Mouse (Mus musculus) intestine, postnatal 0 days (tissue): ENCODE results near the gene Magohb. TPM values are rescaled to one million over a fixed set of nuclear protein-coding genes. Genes with fewer than 3 reads are reported as not detected.

ENCODE experiments used
- ATAC-seq: fragments of 200-750 bp; cut with Nextera tagmentation; 2 replicates; pipeline ENCODE4 v1.8.0; 2017; ENCODE audit warnings: mild to moderate bottlenecking, moderate TSS enrichment, moderate library complexity
- H3K27ac ChIP-seq: fragments of 300-500 bp; sonication (generic); 2 replicates; pipeline ENCODE4 v1.5.1; 2014; ENCODE audit warnings: mild to moderate bottlenecking, low read depth, low read length, moderate library complexity
- H3K27me3 ChIP-seq: fragments of 300-500 bp; sonication (generic); replicated peaks from 2 replicates; pipeline ENCODE4 v1.6.1; 2014; ENCODE audit warnings: low read length, mixed read lengths; ENCODE audit not compliant: control insufficient read depth, insufficient read depth
- H3K36me3 ChIP-seq: fragments of 300-500 bp; sonication (generic); 2 replicates; pipeline ENCODE4 v1.6.1; 2014; ENCODE audit warnings: mild to moderate bottlenecking, moderate library complexity; ENCODE audit not compliant: control insufficient read depth, insufficient read depth
- H3K4me1 ChIP-seq: fragments of 300-500 bp; sonication (generic); replicated peaks from 2 replicates; pipeline ENCODE4 v1.6.1; 2014; ENCODE audit warnings: antibody characterized with exemption, low read length, mixed read lengths; ENCODE audit not compliant: control insufficient read depth, insufficient read depth
- H3K4me2 ChIP-seq: fragments of 300-500 bp; sonication (generic); replicated peaks from 2 replicates; pipeline ENCODE4 v1.6.1; 2014; ENCODE audit warnings: low read depth, mild to moderate bottlenecking, moderate library complexity
- H3K4me3 ChIP-seq: fragments of 300-500 bp; sonication (generic); 2 replicates; pipeline ENCODE4 v1.5.1; 2014; ENCODE audit warnings: low read depth, low read length
- H3K9ac ChIP-seq: fragments of 300-500 bp; sonication (generic); 2 replicates; pipeline ENCODE4 v1.6.1; 2014; ENCODE audit warnings: mild to moderate bottlenecking, low read depth, low read length
- H3K9me3 ChIP-seq: fragments of 300-500 bp; sonication (generic); 2 replicates; pipeline ENCODE4 v1.6.1; 2016; ENCODE audit warnings: mixed run types; ENCODE audit not compliant: control insufficient read depth
- CTCF ChIP-seq: sonication (generic); IDR thresholded peaks from 2 replicates; pipeline ENCODE4 v1.5.1; 2016; ENCODE audit warnings: low read depth, mild to moderate bottlenecking, control low read depth, antibody characterized with exemption, moderate library complexity
- WGBS: fragments of 180-500 bp; shearing (Covaris S2); extraction: QIAGEN DNeasy Blood & Tissue Kit; methylation state at CpG from one replicate; pipeline ENCODE4 v1.1.7; 2014; 5-methylcytosine and 5-hydroxymethylcytosine counted together
- polyA plus RNA-seq: library from polyadenylated mRNA; unstranded; fragments of >200 nt; fragmentation: Nextera tagmentation; extraction: Ambion mirVana; gene quantifications from 2 replicates; pipeline ENCODE4 v1.2.1, GENCODE M21; 2015

The Magohb gene
- polyA plus RNA-seq, 1 experiment from 2014 or later = 37.3 TPM

DNA sequence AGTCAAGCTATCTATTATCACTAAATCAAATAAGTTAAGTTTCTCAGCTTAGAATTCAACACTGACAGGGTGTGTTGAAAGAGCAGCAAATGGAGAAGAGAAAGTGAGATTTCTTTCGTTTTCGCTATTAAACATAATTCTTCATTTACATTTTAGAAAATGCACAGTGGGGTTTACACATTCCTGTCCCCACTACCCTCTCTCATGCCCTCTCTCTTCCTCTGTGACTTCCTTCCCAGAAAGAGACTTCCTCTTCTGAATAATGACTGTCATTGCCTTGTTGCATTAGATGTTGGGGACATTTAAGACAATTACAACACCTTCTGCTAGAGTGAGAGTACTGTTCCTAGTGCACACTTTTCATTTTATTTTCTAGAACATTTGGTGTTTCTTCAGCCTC lies 23.4 kb downstream of the Magohb start:
- Histone ChIP-seq H3K4me1 (no peaks in the 10 kb centered on the region), H3K4me2 (no peak overlapping the region), H3K9me3 (no peaks in the 10 kb centered on the region), H3K27me3 (no peaks in the 10 kb centered on the region), H3K4me3 (no peak overlapping the region), H3K9ac (no peak overlapping the region), H3K36me3 (no peaks in the 10 kb centered on the region), H3K27ac (no peak overlapping the region)
- ATAC-seq = no peak
- no peak for TF ChIP-seq CTCF
- WGBS = 91% methylated on average over 2 of the region's 2 CpGs

- H3K4me2 ChIP-seq = no peak overlapping the region
- 83% methylated on average over 5 of the region's 5 CpGs for WGBS
- H3K4me1 ChIP-seq = no peaks in the 10 kb centered on the region
- no peaks in the 10 kb centered on the region for H3K27me3 ChIP-seq
- no peak overlapping the region for H3K4me3 ChIP-seq
- no peaks in the 10 kb centered on the region for H3K9me3 ChIP-seq
- ATAC-seq = no peak
- no peak overlapping the region for H3K9ac ChIP-seq
- no peaks in the 10 kb centered on the region for H3K36me3 ChIP-seq
- H3K27ac ChIP-seq = no peak overlapping the region
- TF ChIP-seq CTCF = no peak
Observed at GRCm38 (mm10) chr6:131264175-131264574, 28.9 kb downstream of the Magohb start.

GRCm38 (mm10) chr6:131262778-131263177 lies 30.3 kb downstream of the Magohb start:
- H3K27ac ChIP-seq = no peak overlapping the region
- H3K9me3 ChIP-seq = no peaks in the 10 kb centered on the region
- H3K4me3 ChIP-seq = no peak overlapping the region
- no peak overlapping the region for H3K9ac ChIP-seq
- no peaks in the 10 kb centered on the region for H3K36me3 ChIP-seq
- no peaks in the 10 kb centered on the region for H3K4me1 ChIP-seq
- 47% methylated on average over 3 of the region's 3 CpGs for WGBS
- no peak overlapping the region for H3K4me2 ChIP-seq
- no peaks in the 10 kb centered on the region for H3K27me3 ChIP-seq
- no peak for ATAC-seq
- TF ChIP-seq CTCF = no peak

- H3K9me3 ChIP-seq = no peaks in the 10 kb centered on the region
- 76% methylated on average over 3 of the region's 3 CpGs for WGBS
- no peaks in the 10 kb centered on the region for H3K27me3 ChIP-seq
- TF ChIP-seq CTCF = no peak
- H3K4me3 ChIP-seq = no peak overlapping the region
- ATAC-seq = no peak
- no peak overlapping the region for H3K4me2 ChIP-seq
- H3K4me1 ChIP-seq = no peaks in the 10 kb centered on the region
- H3K36me3 ChIP-seq = no peaks in the 10 kb centered on the region
- H3K27ac ChIP-seq = no peak overlapping the region
- no peak overlapping the region for H3K9ac ChIP-seq
Observed at GRCm38 (mm10) chr6:131262009-131262408, 31.0 kb downstream of the Magohb start.

DNA sequence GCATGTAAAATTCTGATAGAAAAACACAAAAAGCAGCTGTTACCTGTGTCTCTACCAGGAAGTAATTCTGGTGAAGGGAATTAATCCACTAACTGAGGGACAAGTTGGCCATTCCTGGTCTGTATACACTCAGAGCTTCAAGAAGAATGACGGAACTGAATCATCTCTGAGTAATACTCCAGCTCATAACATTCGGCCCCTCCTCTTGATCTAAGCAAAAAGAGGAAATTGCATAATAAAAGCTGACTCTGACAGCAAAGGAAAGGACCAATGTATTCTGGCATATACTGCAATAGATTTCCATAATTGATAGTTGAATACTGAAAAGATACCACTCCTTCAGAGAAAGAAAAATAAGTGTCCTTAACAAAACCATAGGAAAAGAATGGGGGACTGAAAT lies 45.8 kb downstream of the Magohb start, which contains the start of gene Klra2:
Gene Klra2, minus strand, starts transcription at position 157 of the 400 bp plus-strand sequence.
- no peaks in the 10 kb centered on the region for H3K4me1 ChIP-seq
- ATAC-seq = no peak
- no peaks in the 10 kb centered on the region for H3K27me3 ChIP-seq
- no peak within 1 kb of the TSS for H3K4me2 ChIP-seq
- no peak within 1 kb of the TSS for H3K9ac ChIP-seq
- H3K27ac ChIP-seq = no peak within 1 kb of the TSS
- 80% methylated on average over 2 of the region's 2 CpGs for WGBS
- H3K36me3 ChIP-seq = no peaks in the 10 kb centered on the region
- no peak for TF ChIP-seq CTCF
- no peaks in the 10 kb centered on the region for H3K9me3 ChIP-seq
- H3K4me3 ChIP-seq = no peak within 1 kb of the TSS

- TF ChIP-seq CTCF = no peak
- Histone ChIP-seq H3K27ac (no peak overlapping the region), H3K9ac (no peak overlapping the region), H3K4me3 (no peak overlapping the region), H3K36me3 (no peaks in the 10 kb centered on the region), H3K9me3 (no peaks in the 10 kb centered on the region), H3K4me1 (no peaks in the 10 kb centered on the region), H3K4me2 (no peak overlapping the region), H3K27me3 (no peaks in the 10 kb centered on the region)
- WGBS = 80% methylated on average over 2 of the region's 2 CpGs
- no peak for ATAC-seq
Observed at GRCm38 (mm10) chr6:131245081-131245480, 48.0 kb downstream of the Magohb start.

Other genes starting within 250 kb of the Magohb start
- 0.61 and 0.63 TPM in 2 replicates for gene Klra2, start 45.9 kb downstream of the Magohb start, polyA plus RNA-seq
- gene Styk1, start 60.4 kb upstream of the Magohb start, polyA plus RNA-seq = 14.1 and 14.9 TPM in 2 replicates
- gene Ybx3, start 95.2 kb upstream of the Magohb start, polyA plus RNA-seq = 33.9 and 39.9 TPM in 2 replicates
- not detected in 2 replicates for gene 5430401F13Rik, start 193.2 kb upstream of the Magohb start, polyA plus RNA-seq
- gene Gm6619, start 193.2 kb upstream of the Magohb start, polyA plus RNA-seq = not detected in 2 replicates